16 mouse cellular contexts compared by ENCODE assay signal in the genomic region with DNA sequence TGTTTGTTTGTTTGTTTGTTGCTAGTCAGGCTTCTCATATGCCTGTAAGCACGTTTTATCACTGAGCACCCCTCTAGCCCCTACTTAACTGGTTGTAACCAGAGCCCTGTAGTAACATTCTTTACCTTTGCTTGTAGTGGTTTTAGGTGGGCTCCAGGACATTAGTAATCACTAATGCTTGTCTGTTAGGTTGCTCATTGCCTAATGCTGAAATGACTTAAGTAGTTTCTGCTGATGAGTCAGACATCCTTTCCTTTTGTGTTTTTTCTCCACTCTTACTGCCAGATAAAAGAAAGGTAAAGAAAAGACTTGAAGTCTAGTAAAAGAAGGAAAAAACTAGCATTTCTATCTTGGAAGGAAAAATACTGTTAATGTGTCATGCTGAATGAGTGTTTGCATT.
"Had no signal": no experiment of that assay in that cellular context is flagged by ENCODE, and none has a peak within 500 bp of the region (broad histone marks: within the 10 kb centered on the region; RNA-seq: fewer than 3 reads in every experiment).

No protein-coding gene starts in this region.

- H3K4me2 ChIP-seq: limb, embryonic 13.5 days; liver, embryonic 15.5 days; lung, embryonic 15.5 days; midbrain, embryonic 12.5 days; midbrain, embryonic 15.5 days; neural tube, embryonic 13.5 days had no signal

- H3K27ac ChIP-seq: kidney, embryonic 15.5 days; limb, embryonic 10.5 days; limb, embryonic 13.5 days; liver, embryonic 12.5 days; liver, embryonic 15.5 days; lung, embryonic 15.5 days; midbrain, embryonic 12.5 days; midbrain, embryonic 15.5 days; neural tube, embryonic 13.5 days had no signal

- H3K9ac ChIP-seq: kidney, embryonic 15.5 days; limb, embryonic 13.5 days; liver, embryonic 12.5 days; liver, embryonic 15.5 days; lung, embryonic 15.5 days; midbrain, embryonic 12.5 days; midbrain, embryonic 15.5 days; neural tube, embryonic 13.5 days had no signal

- ATAC-seq: liver, embryonic 12.5 days; midbrain, embryonic 15.5 days had no signal

- H3K4me3 ChIP-seq: kidney, embryonic 15.5 days; limb, embryonic 10.5 days; limb, embryonic 13.5 days; liver, embryonic 12.5 days; liver, embryonic 15.5 days; lung, embryonic 15.5 days; midbrain, embryonic 12.5 days; midbrain, embryonic 15.5 days; neural tube, embryonic 13.5 days had no signal

- H3K9me3 ChIP-seq: kidney, embryonic 15.5 days; limb, embryonic 10.5 days; limb, embryonic 13.5 days; liver, embryonic 12.5 days; liver, embryonic 15.5 days; lung, embryonic 15.5 days; midbrain, embryonic 12.5 days; midbrain, embryonic 15.5 days; neural tube, embryonic 13.5 days had no signal

- DNase-seq: layer of hippocampus, postnatal 36 days; lung, postnatal 10 days; lung, postnatal 4 days; retina, postnatal 1 day; right cerebral cortex, postnatal 25 days; thymus, adult 18-20 months; thymus, postnatal 36 days had no signal

- H3K27me3 ChIP-seq: kidney, embryonic 15.5 days; limb, embryonic 13.5 days; liver, embryonic 12.5 days; liver, embryonic 15.5 days; lung, embryonic 15.5 days; midbrain, embryonic 12.5 days; midbrain, embryonic 15.5 days; neural tube, embryonic 13.5 days had no signal
